Mouse (Mus musculus) kidney, adult 2 months (tissue): Measurements from ENCODE around the gene Coa7.

Source experiments
- CTCF ChIP-seq: fragments of 200-500 bp; conservative IDR thresholded peaks from 2 replicates; pipeline ENCODE4 v1.5.1; 2011; ENCODE audit warnings: low read depth, mild to moderate bottlenecking, control low read depth, low read length, moderate library complexity, mixed read lengths; ENCODE audit not compliant: insufficient read depth, insufficient read length
- POLR2A ChIP-seq: fragments of 200-500 bp; IDR thresholded peaks from one replicate; pipeline ENCODE4 v1.6.1; 2011; ENCODE audit warnings: low read depth, low read length, control low read depth

DNA sequence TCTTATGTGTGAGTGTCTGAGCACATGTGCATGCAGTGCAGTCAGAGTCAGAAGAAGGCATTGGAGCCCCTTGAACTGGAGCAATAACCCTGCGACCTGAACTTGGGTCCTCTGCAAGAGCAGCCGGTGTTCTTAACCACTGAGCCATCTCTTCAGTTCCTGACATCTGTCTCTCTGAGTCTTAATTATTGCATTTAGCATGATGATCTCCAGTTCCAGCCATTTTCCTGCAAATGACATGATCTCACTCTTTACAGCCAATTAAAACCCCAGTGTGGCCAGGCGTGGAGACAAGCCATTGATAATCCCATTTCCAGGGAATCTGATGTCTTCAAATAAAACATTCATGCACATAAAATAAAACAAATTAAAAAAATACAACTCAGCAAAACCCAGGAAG, 60.8 kb downstream of the Coa7 start:
- no peak for TF ChIP-seq POLR2A
- no peak for TF ChIP-seq CTCF
